Mouse (Mus musculus): ENCODE results near the gene Olfr136. TPM values are rescaled to one million over a fixed set of nuclear protein-coding genes. Genes with fewer than 3 reads are reported as not detected.

Olfr136 gene
- not detected in 2 replicates for polyA plus RNA-seq (2015; fragmentation: Nextera tagmentation; extraction: Ambion mirVana)

DNA sequence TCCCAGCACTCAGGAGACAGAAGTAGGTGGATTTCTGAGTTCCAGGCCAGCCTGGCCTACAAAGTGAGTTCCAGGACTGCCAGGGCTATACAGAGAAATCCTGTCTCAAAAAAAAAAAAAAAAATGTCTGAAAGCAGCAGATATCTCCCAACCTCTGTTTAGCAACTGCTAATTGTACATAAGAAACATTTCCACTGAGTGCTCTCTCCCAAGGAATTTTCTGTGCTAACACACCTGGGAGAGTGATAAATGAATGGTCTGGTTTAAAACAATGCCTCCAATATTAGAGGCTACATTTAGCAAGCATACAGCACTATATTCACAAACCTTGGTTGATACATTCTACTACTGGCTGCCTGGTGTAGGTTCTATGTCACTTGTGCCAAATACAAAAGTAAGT, at the start of gene Olfr136:
TSS of gene Olfr136 (plus strand) at position 301 of the 400 bp plus-strand sequence.
- Histone ChIP-seq H3K4me1 (replicated peaks) (no peaks in the 10 kb centered on the region), H3K4me2 (no peak within 1 kb of the TSS), H3K36me3 (no peaks in the 10 kb centered on the region), H3K9ac (no peak within 1 kb of the TSS), H3K9me3 (0 out of 2 replicates have a peak, but pooled peaks cover 4% of the 10 kb centered on the region), H3K27me3 (no peaks in the 10 kb centered on the region), H3K27ac (replicated peaks) (no peak within 1 kb of the TSS), H3K4me3 (no peak within 1 kb of the TSS)
- no peak for ATAC-seq (ENCODE audit: low read depth)

DNA sequence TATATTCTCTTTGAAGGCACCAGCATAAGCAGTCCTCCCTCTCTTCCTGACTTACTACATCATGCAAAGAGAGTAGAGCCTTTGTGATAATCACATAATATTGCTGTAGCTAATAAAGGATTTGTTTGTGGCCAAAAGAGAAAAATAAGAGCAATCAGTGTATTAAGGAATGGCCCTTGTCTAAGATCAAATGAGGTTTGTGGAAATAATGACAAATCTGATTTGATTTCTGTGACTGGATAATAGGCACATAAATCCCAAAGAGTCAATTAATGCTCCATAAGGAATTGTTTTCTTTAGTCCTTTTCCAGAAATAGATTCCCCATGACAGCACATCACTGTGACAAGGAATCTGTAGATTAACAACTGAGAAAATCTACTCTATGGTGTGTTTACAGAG, 22.2 kb upstream of the Olfr136 start, which contains the start of gene Olfr137:
TSS of gene Olfr137 (minus strand) at position 101 of the 400 bp plus-strand sequence.
- H3K4me3 ChIP-seq, result no peak within 1 kb of the TSS

More for the DNA sequence above, 22.2 kb upstream of the Olfr136 start, which contains the start of gene Olfr137:
- Histone ChIP-seq H3K4me1 (replicated peaks) (no peaks in the 10 kb centered on the region), H3K9ac (no peak within 1 kb of the TSS), H3K36me3 (no peaks in the 10 kb centered on the region), H3K27ac (replicated peaks) (no peak within 1 kb of the TSS), H3K27me3 (no peaks in the 10 kb centered on the region), H3K4me2 (no peak within 1 kb of the TSS), H3K9me3 (no peaks in the 10 kb centered on the region)
- ATAC-seq (ENCODE audit: low read depth), result no peak

Other genes starting within 250 kb of the Olfr136 start
- not detected in 2 replicates for gene Olfr131, start 241.1 kb upstream of the Olfr136 start, polyA plus RNA-seq (2015; fragmentation: Nextera tagmentation; extraction: Ambion mirVana)
- gene Olfr132, start 195.3 kb upstream of the Olfr136 start, polyA plus RNA-seq (2015; fragmentation: Nextera tagmentation; extraction: Ambion mirVana), result not detected in 2 replicates
- gene Olfr133, start 184.6 kb upstream of the Olfr136 start, polyA plus RNA-seq (2015; fragmentation: Nextera tagmentation; extraction: Ambion mirVana), result not detected in 2 replicates
- gene Olfr134, start 158.4 kb upstream of the Olfr136 start, polyA plus RNA-seq (2015; fragmentation: Nextera tagmentation; extraction: Ambion mirVana), result not detected in 2 replicates
- gene Olfr135, start 125.5 kb upstream of the Olfr136 start, polyA plus RNA-seq (2015; fragmentation: Nextera tagmentation; extraction: Ambion mirVana), result not detected in 2 replicates
- not detected in 2 replicates for gene Olfr138, start 68.8 kb upstream of the Olfr136 start, polyA plus RNA-seq (2015; fragmentation: Nextera tagmentation; extraction: Ambion mirVana)
- gene Olfr137, start 22.3 kb upstream of the Olfr136 start, polyA plus RNA-seq (2015; fragmentation: Nextera tagmentation; extraction: Ambion mirVana), result not detected in 2 replicates
- not detected in 2 replicates for gene Esp36, start 90.4 kb downstream of the Olfr136 start, polyA plus RNA-seq (2015; fragmentation: Nextera tagmentation; extraction: Ambion mirVana)
- not detected in 2 replicates for gene Esp34, start 224.4 kb downstream of the Olfr136 start, polyA plus RNA-seq (2015; fragmentation: Nextera tagmentation; extraction: Ambion mirVana)

All from neural tube, embryonic 13.5 days (tissue).